Mouse (Mus musculus) ES-CJ7 (cell line): ENCODE measurements at regions not wholly inside any gene's neighbourhood (a gene's known extent, or its start where the extent isn't known, plus 50 kb on each side); places are given as distances from the start of the nearest gene placed in this dataset.

Source experiments
- DNase-seq: peaks from one replicate; pipeline ENCODE4 v3.0.0; 2011; ENCODE audit warnings: low read depth, low spot score

DNA sequence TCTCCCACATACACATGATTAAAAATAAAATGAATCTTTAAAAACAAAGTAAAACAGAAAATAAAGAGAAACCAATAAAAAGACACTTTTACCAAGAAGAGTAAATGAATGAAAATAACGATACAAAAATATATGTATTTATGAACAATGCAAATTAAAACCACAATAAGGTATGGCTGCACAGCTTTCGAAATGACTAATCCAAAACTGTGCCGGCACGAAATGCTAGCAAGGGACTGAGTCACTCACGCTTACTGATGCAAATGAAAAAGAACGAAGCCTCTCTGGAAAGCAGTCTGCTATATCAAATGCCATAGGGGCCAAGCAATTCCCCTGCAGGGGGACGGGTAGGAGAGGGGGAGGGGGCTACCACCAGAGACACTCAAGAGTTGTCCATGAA lies 704.0 kb downstream of the 4930447A16Rik start:
- no peak for DNase-seq

DNA sequence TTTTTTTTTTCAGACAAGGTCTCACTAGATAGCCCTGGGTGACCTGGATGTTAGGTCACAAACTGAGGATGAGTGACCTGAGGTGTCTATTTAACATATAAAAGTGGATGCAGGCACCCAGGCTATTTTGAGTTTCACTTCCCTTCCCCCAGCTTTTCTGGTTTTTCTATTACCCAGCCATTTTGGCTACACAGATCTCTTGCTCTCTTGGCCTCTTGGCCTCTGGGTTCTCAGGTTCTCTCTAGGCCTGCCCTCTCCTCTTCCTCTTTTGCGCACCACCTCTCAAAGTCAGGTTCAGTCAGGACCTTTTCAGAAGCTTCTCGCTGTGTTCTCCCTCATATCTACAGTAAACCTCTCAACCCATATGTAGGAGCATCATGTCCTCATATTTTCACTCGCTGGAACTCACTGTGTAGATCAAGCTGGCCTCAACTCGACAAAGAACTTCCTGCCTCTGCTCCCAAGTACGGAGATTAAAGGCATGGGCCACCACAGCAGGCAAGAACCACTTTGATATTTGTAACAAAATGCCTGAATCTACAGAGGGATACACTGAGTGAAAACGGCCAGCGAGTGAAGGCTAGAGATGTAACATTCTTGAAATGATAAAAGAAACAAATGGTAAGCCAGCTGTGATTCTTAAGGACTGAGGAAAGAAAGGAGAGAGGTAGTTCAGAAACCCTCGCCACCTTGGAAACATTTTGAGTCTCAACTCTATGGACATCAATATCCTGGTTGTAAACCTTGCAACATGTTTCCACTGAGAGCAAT lies 704.7 kb downstream of the 4930447A16Rik start:
- DNase-seq: no peak

DNA sequence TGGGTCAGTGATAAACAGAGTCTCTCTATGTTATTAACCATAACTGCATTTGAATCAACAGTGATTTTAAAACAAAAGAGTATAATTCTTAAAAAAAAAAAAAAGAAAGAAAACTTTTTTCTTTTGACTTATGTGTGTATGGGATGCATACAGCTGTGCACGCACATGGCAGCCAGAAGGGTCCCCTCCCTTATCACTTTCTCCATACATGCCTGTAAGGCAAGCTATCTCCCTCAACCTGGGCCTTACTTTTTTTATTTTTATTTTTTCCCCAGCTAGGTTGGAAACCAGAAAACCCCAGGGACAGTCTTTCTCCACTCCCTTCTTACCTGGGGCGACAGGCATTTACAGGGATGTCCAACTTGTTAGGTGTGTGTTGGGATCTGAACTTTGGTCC lies 705.3 kb downstream of the 4930447A16Rik start:
- DNase-seq: no peak

DNA sequence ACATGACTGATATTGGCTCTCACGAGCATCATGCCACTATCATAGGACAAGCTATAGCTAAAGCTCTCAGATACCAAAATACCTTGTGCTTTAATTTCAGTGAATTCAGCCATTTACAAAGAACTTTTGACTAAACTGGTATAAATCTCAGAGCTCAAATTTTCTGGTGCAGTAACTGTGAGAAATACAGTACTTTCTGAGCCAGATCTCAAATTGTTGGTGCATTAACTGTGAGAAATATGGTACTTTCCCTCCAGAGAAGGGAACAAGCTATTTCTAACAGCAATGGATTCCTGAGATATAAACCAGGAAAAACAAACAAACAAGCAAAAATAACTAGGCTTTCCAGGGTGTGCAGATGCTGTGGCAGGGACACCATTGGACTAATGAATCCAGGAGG lies 714.3 kb downstream of the 4930447A16Rik start:
- no peak for DNase-seq

DNA sequence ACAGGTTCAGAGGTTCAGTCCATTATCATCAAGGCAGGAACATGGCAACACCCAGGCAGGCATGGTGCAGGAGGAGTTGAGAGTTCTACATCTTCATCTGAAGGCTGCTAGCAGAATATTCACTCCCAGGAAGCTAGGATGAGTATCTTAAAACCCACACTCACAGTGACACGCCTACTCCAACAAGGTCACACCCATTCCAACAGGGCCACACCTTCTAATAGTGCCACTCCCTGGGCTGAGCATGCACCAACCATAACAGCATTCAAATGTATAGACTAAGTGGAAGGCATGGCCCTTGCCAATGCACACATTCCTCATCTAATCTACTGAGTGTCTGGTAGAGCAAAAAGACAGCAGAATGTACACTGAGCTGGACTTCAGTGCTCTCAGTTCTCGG lies 718.1 kb downstream of the 4930447A16Rik start:
- DNase-seq: peak; percentile 37

DNA sequence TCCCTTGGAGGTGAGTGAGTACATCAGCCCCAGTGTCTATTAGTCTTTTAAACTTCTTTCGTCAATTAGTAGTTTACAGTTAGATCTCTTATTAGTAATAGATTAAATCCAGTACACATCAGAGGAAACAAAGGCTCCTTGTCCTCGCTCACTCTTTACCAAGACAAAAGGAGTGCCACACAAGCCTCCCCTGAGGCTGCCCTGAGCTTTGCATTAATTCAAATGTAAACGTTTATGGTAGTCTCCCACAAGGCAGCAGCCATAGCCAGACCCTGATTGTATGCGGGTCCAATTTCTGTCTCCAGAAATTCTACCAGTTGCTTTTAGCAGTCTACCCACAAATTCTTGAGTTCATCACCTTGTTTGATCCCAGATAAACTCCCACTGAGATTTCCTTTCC lies 726.3 kb downstream of the 4930447A16Rik start:
- peak; percentile 65 for DNase-seq

DNA sequence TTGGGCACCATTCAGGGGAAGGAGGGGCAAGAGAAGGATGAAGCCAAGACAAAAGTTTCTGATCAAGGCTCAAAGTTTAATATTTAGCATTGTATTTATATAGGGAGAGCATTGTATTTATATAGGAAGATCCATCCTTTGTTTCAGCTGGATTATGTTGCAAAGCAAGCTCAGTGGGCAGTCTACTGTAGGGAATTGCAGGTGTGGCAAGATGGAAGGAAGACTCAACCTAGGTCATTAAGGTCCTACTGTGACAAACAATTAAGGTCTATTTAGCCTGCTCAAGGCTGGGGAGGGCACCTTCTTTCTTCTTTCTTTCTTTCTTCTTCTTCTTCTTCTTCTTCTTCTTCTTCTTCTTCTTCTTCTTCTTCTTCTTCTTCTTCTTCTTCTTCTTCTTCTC lies 728.5 kb downstream of the 4930447A16Rik start:
- DNase-seq: peak; percentile 87

DNA sequence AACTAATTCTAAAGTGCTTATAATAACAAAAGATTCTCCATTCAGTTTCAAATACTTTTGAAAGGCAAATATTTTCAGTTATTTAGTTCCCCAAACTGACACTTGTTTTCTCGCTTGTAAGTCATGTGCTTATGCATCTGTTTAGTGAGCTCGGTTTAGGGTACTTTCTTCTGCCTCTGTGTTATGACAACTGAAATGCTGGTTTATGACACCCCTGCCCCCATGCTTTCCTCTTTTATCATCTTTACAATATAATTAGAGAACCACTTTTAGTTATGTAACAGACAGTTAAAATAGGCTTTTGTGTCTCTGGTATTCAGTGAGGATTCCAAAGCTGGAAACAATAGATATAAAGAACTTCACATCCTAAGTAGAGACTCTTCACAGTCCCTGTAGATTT lies 733.8 kb downstream of the 4930447A16Rik start:
- DNase-seq: no peak

DNA sequence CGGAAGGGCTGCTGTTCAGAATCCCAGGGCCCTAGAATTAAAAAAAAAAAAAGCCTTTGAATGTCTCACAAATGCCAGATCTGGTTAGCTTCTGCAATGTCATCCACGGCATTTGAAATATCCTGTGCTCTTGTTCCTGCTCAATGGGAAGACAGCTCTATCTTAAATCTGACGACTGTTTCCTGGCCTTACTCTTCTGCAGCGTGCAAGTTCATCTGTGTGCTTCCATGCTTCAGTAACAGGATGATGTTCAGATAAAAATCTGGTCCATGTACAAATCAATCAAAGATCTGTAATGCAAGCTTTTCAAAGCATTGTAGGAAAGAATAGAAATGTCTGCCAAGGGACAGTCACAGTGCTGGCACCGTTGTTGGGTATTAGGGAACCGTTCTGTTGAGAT lies 738.4 kb downstream of the 4930447A16Rik start:
- no peak for DNase-seq

DNA sequence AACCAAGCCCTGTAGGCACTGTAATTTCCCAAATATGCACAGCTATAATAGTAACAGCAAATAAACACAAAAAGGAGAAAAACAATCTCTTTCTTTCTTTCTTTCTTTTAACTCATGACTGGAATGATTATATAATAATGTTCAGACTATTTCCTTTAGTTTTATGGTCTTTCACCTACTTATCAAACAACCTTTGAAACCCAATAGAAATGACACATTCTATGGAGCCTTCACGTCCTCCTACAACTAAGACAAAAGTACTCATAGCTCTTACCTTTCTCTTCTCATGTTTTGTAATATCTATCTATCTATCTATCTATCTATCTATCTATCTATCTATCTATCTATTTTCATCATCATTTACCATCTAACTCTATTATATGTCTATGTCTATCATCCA lies 739.5 kb downstream of the 4930447A16Rik start:
- no peak for DNase-seq

DNA sequence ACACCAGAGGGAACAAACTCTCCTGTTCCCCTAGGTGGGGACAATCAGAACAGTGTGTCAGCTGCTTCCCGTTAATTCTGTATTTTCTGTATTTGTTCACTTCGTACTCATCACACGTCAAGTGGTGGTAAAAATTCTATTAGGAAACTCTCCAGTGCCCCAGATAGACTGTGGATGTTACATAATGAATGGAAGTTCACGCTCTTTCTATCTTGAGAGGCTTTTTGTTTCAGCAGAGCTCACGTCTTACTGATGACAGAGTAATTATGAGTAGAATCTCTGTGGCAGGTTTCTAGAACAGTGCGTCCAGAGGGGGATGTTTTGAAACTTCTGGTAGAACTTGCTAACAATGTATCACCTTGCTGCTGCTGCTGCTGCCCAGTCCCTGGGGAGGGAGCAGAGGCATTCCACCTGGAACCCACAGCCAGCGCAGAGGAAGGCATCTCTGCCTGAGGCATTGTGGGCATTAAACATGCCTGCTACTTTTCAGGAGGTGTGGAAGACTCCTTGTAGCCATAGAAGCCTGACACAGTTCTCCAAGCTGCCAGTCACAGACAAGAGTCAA lies 740.6 kb downstream of the 4930447A16Rik start:
- no peak for DNase-seq

DNA sequence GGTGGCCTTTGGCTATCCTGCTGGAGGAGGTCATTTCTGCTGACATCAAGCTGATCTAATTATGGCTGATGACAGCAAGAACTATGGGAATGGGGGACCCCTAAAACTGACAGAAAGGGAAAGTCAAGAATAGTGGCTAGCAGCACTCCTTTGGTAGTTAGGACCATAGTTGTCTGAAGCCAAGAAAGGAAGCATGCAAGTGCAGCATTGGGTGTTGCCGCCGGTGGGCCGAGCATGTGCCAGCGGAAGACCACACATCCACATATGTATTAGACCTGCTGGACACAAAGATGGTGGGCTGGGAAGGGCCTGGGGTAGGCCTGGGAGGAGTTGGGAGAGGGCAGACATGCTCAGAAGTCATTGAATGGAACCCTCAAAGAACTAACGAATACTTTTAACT lies 741.1 kb downstream of the 4930447A16Rik start:
- no peak for DNase-seq

DNA sequence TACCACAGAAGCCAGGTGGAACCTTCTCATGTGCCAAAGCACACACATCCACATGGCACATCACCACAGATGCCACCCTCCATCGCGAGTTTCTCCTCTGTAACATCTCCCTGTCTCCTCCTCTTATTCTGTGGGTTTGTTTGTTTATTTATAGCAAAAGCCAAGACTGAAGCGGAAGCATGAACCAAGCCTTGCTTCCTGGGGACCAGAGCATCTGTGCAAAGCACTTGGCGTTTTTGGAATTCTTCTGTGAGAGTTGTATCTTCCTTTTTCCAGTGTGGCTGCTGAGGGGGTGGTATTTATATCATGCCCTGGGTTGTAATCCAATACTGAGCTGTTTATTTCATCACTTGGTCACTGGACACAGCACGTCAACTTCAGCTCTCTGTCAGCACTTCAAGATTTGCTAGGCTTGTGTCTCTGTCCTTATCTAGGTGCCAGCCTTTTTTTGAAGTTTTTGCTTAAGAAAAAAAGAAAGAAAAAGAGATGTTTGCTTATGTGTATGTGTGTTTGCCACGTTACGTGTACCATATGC lies 742.3 kb downstream of the 4930447A16Rik start:
- DNase-seq: no peak

DNA sequence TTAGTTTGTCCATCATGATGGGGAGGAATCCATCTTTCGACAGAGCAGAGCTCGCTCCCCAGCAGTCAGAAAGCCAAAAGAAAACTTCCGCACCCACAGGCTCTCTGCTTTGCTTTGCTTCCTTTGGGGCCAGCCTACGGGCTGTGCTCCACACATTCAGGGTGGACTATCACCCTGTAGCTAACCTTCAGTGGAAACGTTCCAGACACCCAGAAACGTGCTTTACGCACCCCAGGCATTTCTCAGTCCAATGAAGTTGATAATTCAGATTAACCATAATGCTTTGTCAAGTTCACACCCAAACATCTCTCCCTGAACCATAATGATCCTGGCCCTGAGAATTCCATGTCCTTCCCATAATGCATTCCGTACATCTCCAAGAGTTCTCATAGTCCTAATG lies 743.8 kb downstream of the 4930447A16Rik start:
- no peak for DNase-seq
